Mouse (Mus musculus): ENCODE data around the gene Emc4.

The Emc4 gene

GRCm38 (mm10) chr2:112367726-112368673, at the start of gene Emc4:
Gene Emc4, minus strand, starts transcription at chr2:112368027.
- DNase-seq = peak; percentile 91

GRCm38 (mm10) chr2:112407030-112407429, 39.2 kb upstream of the Emc4 start:
- no peak for DNase-seq

- no peak for DNase-seq
Measured at GRCm38 (mm10) chr2:112396649-112397048, 28.8 kb upstream of the Emc4 start.

GRCm38 (mm10) chr2:112393958-112394357, 26.1 kb upstream of the Emc4 start:
- no peak for DNase-seq

GRCm38 (mm10) chr2:112392689-112393088, 24.9 kb upstream of the Emc4 start:
- no peak for DNase-seq

- no peak for DNase-seq
Measured at GRCm38 (mm10) chr2:112391346-112392000, 23.6 kb upstream of the Emc4 start.

- DNase-seq = no peak
Measured at GRCm38 (mm10) chr2:112390843-112391242, 23.0 kb upstream of the Emc4 start.

GRCm38 (mm10) chr2:112381219-112381618, 13.4 kb upstream of the Emc4 start:
- DNase-seq = no peak

- DNase-seq = no peak
Measured at GRCm38 (mm10) chr2:112380131-112380530, 12.3 kb upstream of the Emc4 start.

GRCm38 (mm10) chr2:112378973-112379898, 11.4 kb upstream of the Emc4 start, which contains the start of gene Katnbl1:
Gene Katnbl1, plus strand, starts transcription at chr2:112379211.
- DNase-seq = peak; percentile 97

GRCm38 (mm10) chr2:112374610-112375009, 6.8 kb upstream of the Emc4 start:
- DNase-seq = no peak

GRCm38 (mm10) chr2:112373141-112373540, 5.3 kb upstream of the Emc4 start:
- DNase-seq = no peak

GRCm38 (mm10) chr2:112369941-112370340, 2.1 kb upstream of the Emc4 start:
- DNase-seq = no peak

GRCm38 (mm10) chr2:112367222-112367621, 605 bp downstream of the Emc4 start:
- DNase-seq = no peak

- DNase-seq = no peak
Measured at GRCm38 (mm10) chr2:112360781-112361169, 7.1 kb downstream of the Emc4 start.

GRCm38 (mm10) chr2:112360012-112360780, 7.6 kb downstream of the Emc4 start:
- no peak for DNase-seq

- DNase-seq = no peak
Measured at GRCm38 (mm10) chr2:112359611-112360010, 8.2 kb downstream of the Emc4 start.

GRCm38 (mm10) chr2:112353685-112354455, 14.0 kb downstream of the Emc4 start:
- DNase-seq = no peak

GRCm38 (mm10) chr2:112348246-112348645, 19.6 kb downstream of the Emc4 start:
- DNase-seq = no peak

GRCm38 (mm10) chr2:112341117-112341516, 26.7 kb downstream of the Emc4 start:
- DNase-seq = no peak

- DNase-seq = no peak
Measured at GRCm38 (mm10) chr2:112339736-112340135, 28.1 kb downstream of the Emc4 start.

Data from right cerebral cortex, postnatal 4 days (tissue).